Mouse (Mus musculus) erythroblast, embryonic 14.5 days (primary cell): Measurements from ENCODE around the gene Elovl7. TPM values are rescaled to one million over a fixed set of nuclear protein-coding genes. Genes with fewer than 3 reads are reported as not detected.

Experiments
- H3K27me3 ChIP-seq: 2 replicates; pipeline ENCODE4 v1.6.1; 2012; ENCODE audit warnings: inconsistent platforms; ENCODE audit not compliant: control insufficient read depth
- H3K36me3 ChIP-seq: 2 replicates; pipeline ENCODE4 v1.6.1; 2012; ENCODE audit warnings: mild to moderate bottlenecking, inconsistent platforms; ENCODE audit not compliant: control insufficient read depth
- H3K4me1 ChIP-seq: 2 replicates; pipeline ENCODE4 v1.6.1; 2012; ENCODE audit warnings: inconsistent platforms; ENCODE audit not compliant: control insufficient read depth
- H3K4me3 ChIP-seq: replicated peaks from 2 replicates; pipeline ENCODE3; 2012; ENCODE audit warnings: moderate library complexity, mild to moderate bottlenecking, inconsistent platforms
- H3K9me3 ChIP-seq: 2 replicates; pipeline ENCODE4 v1.6.1; 2012; ENCODE audit warnings: low read length, inconsistent platforms, mixed read lengths; ENCODE audit not compliant: control insufficient read depth
- GATA1 ChIP-seq: IDR thresholded peaks from 2 replicates; pipeline ENCODE4 v1.6.1; 2012; ENCODE audit warnings: low read length, inconsistent platforms, mixed read lengths
- TAL1 ChIP-seq: IDR thresholded peaks from 3 replicates; pipeline ENCODE4 v1.6.1; 2012; ENCODE audit warnings: low read length, inconsistent platforms, mixed read lengths
- polyA plus RNA-seq: library from polyadenylated mRNA; stranded (reverse); fragments of >175 nt; gene quantifications from 2 replicates; pipeline ENCODE4 v1.2.3, GENCODE M21; 2012

Elovl7 gene
- polyA plus RNA-seq, 1 experiment, result not detected

- H3K9me3 ChIP-seq, result no peaks in the 10 kb centered on the region; the same call in 1 of the 2 replicates
- peaks cover 2% of the 10 kb centered on the region for H3K4me1 ChIP-seq
- TF ChIP-seq TAL1 (no peak), GATA1 (no peak)
- H3K27me3 ChIP-seq, result peaks cover 29% of the 10 kb centered on the region
- H3K36me3 ChIP-seq, result no peaks in the 10 kb centered on the region
- no peak overlapping the region for H3K4me3 ChIP-seq
Measured at GRCm38 (mm10) chr13:108219773-108220172, 5.6 kb downstream of the Elovl7 start.

GRCm38 (mm10) chr13:108229191-108229590, 15.0 kb downstream of the Elovl7 start:
- no peak overlapping the region for H3K4me3 ChIP-seq
- no peaks in the 10 kb centered on the region for H3K27me3 ChIP-seq
- no peaks in the 10 kb centered on the region for H3K36me3 ChIP-seq
- TF ChIP-seq TAL1 (no peak), GATA1 (no peak)
- H3K9me3 ChIP-seq, result no peaks in the 10 kb centered on the region
- no peaks in the 10 kb centered on the region for H3K4me1 ChIP-seq

DNA sequence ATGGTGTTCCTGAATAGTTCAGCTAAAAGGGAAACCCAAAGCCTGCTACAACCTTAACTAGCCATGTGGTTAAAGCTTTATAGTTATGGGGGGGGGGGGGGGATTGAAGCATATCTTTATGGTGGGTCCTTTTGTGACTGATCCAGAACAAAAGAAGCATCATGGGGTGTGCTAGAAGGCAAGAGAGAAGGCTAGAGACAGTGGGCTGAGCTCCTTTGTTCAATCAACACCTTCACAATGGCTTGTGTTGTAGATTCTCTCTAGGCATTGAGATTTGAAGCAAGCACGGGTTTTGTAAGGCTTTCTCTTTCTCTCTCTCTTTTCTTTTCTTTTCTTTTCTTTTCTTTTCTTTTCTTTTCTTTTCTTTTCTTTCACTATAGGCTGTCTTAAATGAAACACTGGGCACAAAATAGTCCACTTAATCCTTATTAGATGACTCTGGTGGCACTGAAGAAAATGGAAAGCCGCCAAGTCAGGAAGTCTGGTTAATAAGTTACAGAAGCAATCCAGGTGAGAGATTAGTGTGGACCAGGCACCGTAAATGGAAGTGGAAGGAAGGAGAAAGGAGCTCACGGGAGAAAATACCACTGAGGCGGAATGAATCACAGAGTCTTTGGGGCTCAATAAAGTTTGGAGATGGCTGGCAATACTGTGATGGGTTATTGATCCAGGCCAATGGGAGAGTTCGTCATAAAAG, 15.6 kb downstream of the Elovl7 start:
- Histone ChIP-seq H3K27me3 (no peaks in the 10 kb centered on the region), H3K4me1 (no peaks in the 10 kb centered on the region), H3K4me3 (no peak overlapping the region), H3K36me3 (no peaks in the 10 kb centered on the region), H3K9me3 (no peaks in the 10 kb centered on the region)
- TF ChIP-seq TAL1, result no peak
- TF ChIP-seq GATA1, result no peak

- Histone ChIP-seq H3K4me3 (no peak overlapping the region), H3K27me3 (no peaks in the 10 kb centered on the region), H3K36me3 (no peaks in the 10 kb centered on the region), H3K4me1 (no peaks in the 10 kb centered on the region), H3K9me3 (no peaks in the 10 kb centered on the region)
- no peak for TF ChIP-seq GATA1
- TF ChIP-seq TAL1, result no peak
Measured at GRCm38 (mm10) chr13:108240012-108240411, 25.8 kb downstream of the Elovl7 start.

- Histone ChIP-seq H3K36me3 (no peaks in the 10 kb centered on the region), H3K4me1 (no peaks in the 10 kb centered on the region), H3K9me3 (no peaks in the 10 kb centered on the region), H3K27me3 (no peaks in the 10 kb centered on the region), H3K4me3 (no peak overlapping the region)
- TF ChIP-seq GATA1 (no peak), TAL1 (no peak)
Measured at GRCm38 (mm10) chr13:108241715-108242114, 27.5 kb downstream of the Elovl7 start.

GRCm38 (mm10) chr13:108245086-108245697, 31.0 kb downstream of the Elovl7 start:
- Histone ChIP-seq H3K9me3 (no peaks in the 10 kb centered on the region), H3K27me3 (no peaks in the 10 kb centered on the region), H3K4me3 (no peak overlapping the region), H3K36me3 (no peaks in the 10 kb centered on the region), H3K4me1 (no peaks in the 10 kb centered on the region)
- no peak for TF ChIP-seq TAL1
- no peak for TF ChIP-seq GATA1

- TF ChIP-seq TAL1, result no peak
- no peak for TF ChIP-seq GATA1
- no peak overlapping the region for H3K4me3 ChIP-seq
- no peaks in the 10 kb centered on the region for H3K36me3 ChIP-seq
- H3K27me3 ChIP-seq, result no peaks in the 10 kb centered on the region
- no peaks in the 10 kb centered on the region for H3K9me3 ChIP-seq
- no peaks in the 10 kb centered on the region for H3K4me1 ChIP-seq
Measured at GRCm38 (mm10) chr13:108251106-108251505, 36.9 kb downstream of the Elovl7 start.

GRCm38 (mm10) chr13:108253977-108254376, 39.8 kb downstream of the Elovl7 start:
- H3K27me3 ChIP-seq, result no peaks in the 10 kb centered on the region
- no peak for TF ChIP-seq TAL1
- TF ChIP-seq GATA1, result no peak
- no peaks in the 10 kb centered on the region for H3K9me3 ChIP-seq
- no peak overlapping the region for H3K4me3 ChIP-seq
- H3K4me1 ChIP-seq, result no peaks in the 10 kb centered on the region
- no peaks in the 10 kb centered on the region for H3K36me3 ChIP-seq

DNA sequence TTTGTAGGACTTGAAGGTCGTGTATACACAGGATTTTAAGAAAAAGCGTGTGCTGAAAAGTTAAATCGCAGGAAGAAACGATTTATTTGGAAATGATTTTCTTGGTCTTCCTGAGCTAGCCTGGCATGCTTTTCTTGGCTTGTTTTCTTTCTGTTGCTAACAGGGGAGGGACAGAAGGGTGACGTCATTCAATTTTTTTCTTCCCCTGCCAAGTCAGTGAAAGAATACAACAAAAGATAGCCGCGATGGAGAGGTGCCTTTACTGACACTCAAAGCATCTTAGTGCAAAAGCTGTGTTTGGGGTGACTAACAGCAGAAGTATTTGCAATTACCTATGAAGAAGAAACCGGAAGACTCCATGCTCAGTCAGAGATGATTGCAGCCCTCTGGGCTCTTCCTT, 48.8 kb downstream of the Elovl7 start:
- Histone ChIP-seq H3K4me3 (no peak overlapping the region), H3K27me3 (no peaks in the 10 kb centered on the region), H3K4me1 (no peaks in the 10 kb centered on the region), H3K9me3 (no peaks in the 10 kb centered on the region), H3K36me3 (no peaks in the 10 kb centered on the region)
- TF ChIP-seq TAL1 (no peak), GATA1 (no peak)

GRCm38 (mm10) chr13:108265394-108265793, 51.2 kb downstream of the Elovl7 start:
- no peak for TF ChIP-seq GATA1
- no peaks in the 10 kb centered on the region for H3K27me3 ChIP-seq
- H3K36me3 ChIP-seq, result no peaks in the 10 kb centered on the region
- no peaks in the 10 kb centered on the region for H3K4me1 ChIP-seq
- no peaks in the 10 kb centered on the region for H3K9me3 ChIP-seq
- H3K4me3 ChIP-seq, result no peak overlapping the region
